Mouse (Mus musculus): ENCODE data around the gene 4931428L18Rik. TPM values are rescaled to one million over a fixed set of nuclear protein-coding genes. Genes with fewer than 3 reads are reported as not detected.
A peak's percentile ranks its signal among the peaks of the same experiment; 100 is the strongest.

The 4931428L18Rik gene
- total RNA-seq, 2 experiments from 2014 or later: not detected

GRCm38 (mm10) chr1:31142288-31143094, 80.0 kb downstream of the 4931428L18Rik start:
- H3K4me3 ChIP-seq: no peak overlapping the region
- DNase-seq: no peak
- intact Hi-C loops (cut with DNase I): no loop called here
- no peak overlapping the region for H3K27ac ChIP-seq
- TF ChIP-seq CTCF (IDR thresholded peaks at IDR 0.05): no peak

DNA sequence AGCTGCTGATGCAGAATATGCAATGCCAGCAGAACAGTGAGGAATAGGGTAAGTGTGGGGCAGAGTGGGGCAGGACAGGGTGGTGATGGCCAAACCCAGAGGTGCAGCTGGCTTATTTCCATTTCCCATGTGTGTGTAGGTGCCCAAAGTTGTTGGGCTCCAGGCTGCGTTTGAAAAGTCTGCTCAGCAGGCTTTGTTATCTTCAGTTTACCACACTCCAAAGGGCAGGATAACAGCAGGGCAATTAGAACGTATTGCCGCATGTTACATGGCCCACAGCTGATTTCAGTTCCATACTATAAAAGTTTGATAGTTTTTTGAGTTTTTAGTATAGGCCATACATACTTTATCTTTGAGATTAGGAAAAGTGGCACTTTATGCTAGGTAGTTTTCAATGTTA, 84.1 kb downstream of the 4931428L18Rik start:
- intact Hi-C loops (cut with DNase I): no loop called here
- no peak for TF ChIP-seq CTCF (IDR thresholded peaks at IDR 0.05)

GRCm38 (mm10) chr1:31113466-31113865, 109.0 kb downstream of the 4931428L18Rik start:
- no peak overlapping the region for H3K4me3 ChIP-seq
- intact Hi-C loops (cut with DNase I): no loop called here
- DNase-seq: no peak
- no peak overlapping the region for H3K27ac ChIP-seq
- no peak for TF ChIP-seq CTCF (IDR thresholded peaks at IDR 0.05)

More for the DNA sequence above, 84.1 kb downstream of the 4931428L18Rik start:
- DNase-seq: no peak
- Histone ChIP-seq H3K27ac (no peak overlapping the region), H3K4me3 (no peak overlapping the region)

- intact Hi-C loops (cut with DNase I): no loop called here
- DNase-seq: no peak
- TF ChIP-seq CTCF (IDR thresholded peaks at IDR 0.05): no peak
- Histone ChIP-seq H3K27ac (no peak overlapping the region), H3K4me3 (no peak overlapping the region)
Observed at GRCm38 (mm10) chr1:31107961-31108360, 114.5 kb downstream of the 4931428L18Rik start.

DNA sequence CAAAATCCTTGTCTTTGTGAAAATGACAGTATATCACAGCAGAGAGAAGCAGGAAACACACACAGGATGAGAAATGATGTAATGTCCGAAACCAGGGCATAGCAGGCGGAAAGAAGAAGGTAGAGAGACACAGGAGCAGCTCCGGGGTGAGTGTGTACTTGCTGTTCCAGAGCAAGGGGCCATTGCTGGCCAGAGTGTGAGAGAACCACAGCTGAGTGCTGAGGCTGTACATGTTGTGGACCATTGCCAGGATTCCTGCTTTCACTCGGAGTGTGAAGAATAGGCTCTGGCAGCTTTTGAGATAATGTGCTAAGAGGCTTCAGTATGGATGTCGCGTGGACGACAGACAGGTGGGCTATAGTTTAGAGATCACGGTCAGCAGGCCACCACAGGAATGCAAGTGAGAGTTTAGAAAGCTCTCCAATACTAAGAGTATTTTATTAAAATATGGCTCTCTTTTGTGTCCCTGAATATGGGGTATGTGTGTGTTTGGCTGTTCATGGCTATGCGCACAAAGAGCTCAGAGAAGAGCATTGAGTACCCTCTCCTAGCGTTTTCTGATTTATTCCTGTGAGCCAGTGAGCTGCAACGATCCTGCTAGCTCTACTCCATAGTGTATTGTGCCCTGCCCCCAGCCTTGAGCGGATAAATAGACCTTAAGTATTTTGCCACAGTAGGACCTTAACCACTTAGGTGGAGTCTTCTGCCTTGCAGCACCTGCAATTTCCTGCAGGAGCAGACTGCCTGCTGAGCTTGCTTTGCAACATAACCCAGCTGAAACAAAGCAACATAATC, 119.4 kb downstream of the 4931428L18Rik start:
- no peak overlapping the region for H3K27ac ChIP-seq
- intact Hi-C loops (cut with DNase I): no loop called here
- no peak for TF ChIP-seq CTCF (IDR thresholded peaks at IDR 0.05)
- no peak overlapping the region for H3K4me3 ChIP-seq
- DNase-seq: no peak

GRCm38 (mm10) chr1:31102280-31102679, 120.2 kb downstream of the 4931428L18Rik start:
- no peak for DNase-seq
- Histone ChIP-seq H3K4me3 (no peak overlapping the region), H3K27ac (peak overlapping the region; percentile 5; the same call in 1 of the 2 replicates)
- no peak for TF ChIP-seq CTCF (IDR thresholded peaks at IDR 0.05)
- intact Hi-C loops (cut with DNase I): no loop called here

DNA sequence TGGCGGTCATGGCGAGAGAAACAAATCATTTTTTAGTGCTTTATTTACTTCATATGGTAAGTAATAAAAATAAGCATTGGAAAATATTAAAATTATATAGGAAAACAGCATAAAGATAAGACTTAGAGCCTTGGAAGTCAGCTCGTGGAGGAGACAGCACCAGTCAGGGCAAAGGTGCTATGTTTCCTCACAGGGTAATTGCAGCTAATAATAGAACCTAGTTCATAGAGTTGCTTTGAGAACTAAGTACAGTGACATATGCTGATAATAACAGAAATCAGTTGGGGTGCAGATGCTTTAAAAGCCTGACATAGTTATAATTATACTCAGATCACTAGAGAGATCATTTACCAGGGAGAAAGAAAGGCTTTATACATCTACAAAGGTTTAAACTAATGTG, 125.3 kb downstream of the 4931428L18Rik start:
- H3K27ac ChIP-seq: peak overlapping the region; percentile 20; the same call in 1 of the 2 replicates
- no peak for TF ChIP-seq CTCF (IDR thresholded peaks at IDR 0.05)
- no peak for DNase-seq
- H3K4me3 ChIP-seq: no peak overlapping the region
- intact Hi-C loops (cut with DNase I): loop anchor here (5.0 kb wide), 1 partner anchor 70 kb away; no protein-coding TSS in a partner anchor

DNA sequence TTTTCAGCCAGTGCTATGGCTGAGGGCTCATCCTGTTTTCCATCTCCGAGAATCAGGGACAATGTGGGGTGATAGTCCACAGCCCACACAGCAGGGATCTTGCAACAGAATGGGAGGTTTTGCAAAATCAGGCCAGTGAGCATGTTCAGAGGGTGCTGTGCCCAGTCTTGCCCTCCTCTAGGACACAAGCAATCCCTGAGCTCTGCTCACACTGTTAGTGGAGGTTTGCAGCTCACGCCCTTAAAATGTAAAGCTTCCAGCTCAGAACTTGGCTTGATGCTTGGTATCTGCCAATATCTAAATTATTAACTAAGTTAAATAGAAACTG, 126.1 kb downstream of the 4931428L18Rik start:
- Histone ChIP-seq H3K27ac (no peak overlapping the region), H3K4me3 (no peak overlapping the region)
- TF ChIP-seq CTCF (IDR thresholded peaks at IDR 0.05): no peak
- intact Hi-C loops (cut with DNase I): loop anchor here (5.0 kb wide), 1 partner anchor 69 kb away; no protein-coding TSS in a partner anchor
- no peak for DNase-seq

DNA sequence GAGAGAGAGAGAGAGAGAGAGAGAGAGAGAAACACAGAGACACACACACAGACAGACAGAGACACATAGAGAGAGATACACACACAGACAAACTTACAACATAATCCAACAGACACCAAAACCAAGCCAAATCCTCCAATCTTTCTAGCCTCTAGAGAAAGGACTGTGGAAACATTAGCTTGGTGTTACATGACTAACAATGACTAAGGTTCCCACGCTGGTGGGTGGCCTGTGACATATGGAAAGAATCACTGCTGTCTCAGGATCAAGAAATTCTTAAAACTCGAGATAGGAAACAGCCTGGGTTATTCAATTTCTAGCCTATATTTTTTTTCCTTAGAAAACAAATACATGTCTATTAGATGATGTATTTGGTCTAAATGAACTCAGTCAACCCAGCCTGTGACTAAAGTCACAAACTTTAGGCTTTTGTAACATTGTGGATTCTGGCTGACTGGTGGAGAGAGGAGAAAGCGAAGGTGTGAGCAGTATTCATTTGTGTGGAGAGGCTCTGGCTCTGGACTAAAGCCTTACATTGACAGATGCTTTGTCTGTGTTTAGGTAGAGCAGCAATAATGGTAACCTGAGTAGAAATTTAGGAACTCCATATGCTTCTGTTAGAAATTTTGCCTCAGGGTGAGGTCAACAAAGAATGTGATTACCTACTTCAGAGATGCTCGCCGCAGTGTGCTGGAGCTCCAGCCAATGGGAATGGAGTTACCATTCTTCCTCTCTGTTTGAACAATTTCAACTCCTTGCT, 126.6 kb downstream of the 4931428L18Rik start:
- no peak overlapping the region for H3K4me3 ChIP-seq
- TF ChIP-seq CTCF (IDR thresholded peaks at IDR 0.05): no peak
- intact Hi-C loops (cut with DNase I): loop anchor here (5.0 kb wide), 1 partner anchor 69 kb away; no protein-coding TSS in a partner anchor

GRCm38 (mm10) chr1:31094792-31095191, 127.7 kb downstream of the 4931428L18Rik start:
- Histone ChIP-seq H3K4me3 (no peak overlapping the region), H3K27ac (no peak overlapping the region)
- intact Hi-C loops (cut with DNase I): loop anchor here (5.0 kb wide), 1 partner anchor 67 kb away; no protein-coding TSS in a partner anchor
- no peak for DNase-seq
- TF ChIP-seq CTCF (IDR thresholded peaks at IDR 0.05): no peak

More for the DNA sequence above, 126.6 kb downstream of the 4931428L18Rik start:
- no peak overlapping the region for H3K27ac ChIP-seq
- no peak for DNase-seq

GRCm38 (mm10) chr1:31093939-31094338, 128.5 kb downstream of the 4931428L18Rik start:
- DNase-seq: no peak
- intact Hi-C loops (cut with DNase I): no loop called here
- Histone ChIP-seq H3K27ac (peak overlapping the region; percentile 44; the same call in 1 of the 2 replicates), H3K4me3 (no peak overlapping the region)
- TF ChIP-seq CTCF (IDR thresholded peaks at IDR 0.05): no peak

- intact Hi-C loops (cut with DNase I): no loop called here
- TF ChIP-seq CTCF (IDR thresholded peaks at IDR 0.05): no peak
- Histone ChIP-seq H3K27ac (no peak overlapping the region), H3K4me3 (no peak overlapping the region)
- no peak for DNase-seq
Observed at GRCm38 (mm10) chr1:31088686-31089085, 133.8 kb downstream of the 4931428L18Rik start.
